Mouse (Mus musculus) adrenal gland, adult 18-20 months (tissue): ENCODE measurements around the gene Ntn5. TPM values are rescaled to one million over a fixed set of nuclear protein-coding genes. Genes with fewer than 3 reads are reported as not detected.
"Not testable (repeated sequence)": the region's sequence is repeated elsewhere in the genome, so short reads cannot be mapped to it uniquely, and the experiment has no call there.

Source experiments
- DNase-seq, 2 experiments: peaks; one replicate each; pipeline ENCODE4 v3.0.0; 2021 to 2022; ENCODE audit warnings: low spot score in 2 of 2
- long read RNA-seq, 2 experiments: library from polyadenylated mRNA; stranded (forward); transcript quantifications; one replicate each; pipeline ENCODE4 v2.0.0; 2021
- total RNA-seq, 2 experiments: library from RNA; stranded (reverse); gene quantifications; 1 replicate in 1 of 2; 2 replicates in 1 of 2; pipeline ENCODE4 v1.2.3; 2021

The Ntn5 gene
- total RNA-seq, result under 1 TPM; 0.36 to 0.61 TPM
- long read RNA-seq, experiment 1, result 0 reads
- long read RNA-seq, experiment 2, result 0 reads

GRCm38 (mm10) chr7:45683396-45684050 lies at the start of gene Ntn5:
Ntn5 (plus strand) TSS chr7:45684022.
- no peak for DNase-seq

DNA sequence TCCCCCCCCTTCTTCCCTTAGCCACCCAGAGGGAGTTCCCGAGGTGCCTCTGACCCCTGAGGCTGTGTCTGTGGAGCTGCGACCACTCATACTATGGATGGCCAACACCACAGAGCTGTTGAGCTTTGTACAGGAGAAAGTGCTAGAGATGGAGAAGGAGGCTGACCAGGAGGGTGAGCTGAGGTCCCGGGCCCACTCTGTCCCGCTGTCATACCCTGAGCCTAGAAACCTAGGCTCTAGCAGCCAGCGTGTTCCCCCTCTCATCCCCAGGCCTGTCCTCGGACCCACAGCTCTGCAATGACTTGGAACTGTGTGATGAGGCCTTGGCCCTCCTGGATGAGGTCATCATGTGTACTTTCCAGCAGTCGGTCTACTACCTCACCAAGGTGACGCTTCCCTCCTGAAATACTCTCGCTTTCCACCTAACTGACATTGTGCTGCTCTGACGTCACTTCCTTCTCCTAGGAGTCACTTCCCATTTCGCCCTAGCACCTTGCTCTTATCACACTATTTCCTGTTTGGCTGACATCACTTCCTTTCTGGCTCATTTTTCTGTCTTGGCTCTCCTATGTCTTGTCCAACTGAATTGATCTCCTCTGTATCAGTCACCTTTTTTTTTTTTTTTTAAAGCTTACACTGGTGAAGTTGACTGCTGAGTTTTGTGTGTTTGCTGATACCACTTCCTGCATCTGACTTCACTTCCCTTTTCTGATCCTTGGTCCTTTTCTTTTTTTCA lies 48.7 kb upstream of the Ntn5 start:
- DNase-seq, result no peak

DNA sequence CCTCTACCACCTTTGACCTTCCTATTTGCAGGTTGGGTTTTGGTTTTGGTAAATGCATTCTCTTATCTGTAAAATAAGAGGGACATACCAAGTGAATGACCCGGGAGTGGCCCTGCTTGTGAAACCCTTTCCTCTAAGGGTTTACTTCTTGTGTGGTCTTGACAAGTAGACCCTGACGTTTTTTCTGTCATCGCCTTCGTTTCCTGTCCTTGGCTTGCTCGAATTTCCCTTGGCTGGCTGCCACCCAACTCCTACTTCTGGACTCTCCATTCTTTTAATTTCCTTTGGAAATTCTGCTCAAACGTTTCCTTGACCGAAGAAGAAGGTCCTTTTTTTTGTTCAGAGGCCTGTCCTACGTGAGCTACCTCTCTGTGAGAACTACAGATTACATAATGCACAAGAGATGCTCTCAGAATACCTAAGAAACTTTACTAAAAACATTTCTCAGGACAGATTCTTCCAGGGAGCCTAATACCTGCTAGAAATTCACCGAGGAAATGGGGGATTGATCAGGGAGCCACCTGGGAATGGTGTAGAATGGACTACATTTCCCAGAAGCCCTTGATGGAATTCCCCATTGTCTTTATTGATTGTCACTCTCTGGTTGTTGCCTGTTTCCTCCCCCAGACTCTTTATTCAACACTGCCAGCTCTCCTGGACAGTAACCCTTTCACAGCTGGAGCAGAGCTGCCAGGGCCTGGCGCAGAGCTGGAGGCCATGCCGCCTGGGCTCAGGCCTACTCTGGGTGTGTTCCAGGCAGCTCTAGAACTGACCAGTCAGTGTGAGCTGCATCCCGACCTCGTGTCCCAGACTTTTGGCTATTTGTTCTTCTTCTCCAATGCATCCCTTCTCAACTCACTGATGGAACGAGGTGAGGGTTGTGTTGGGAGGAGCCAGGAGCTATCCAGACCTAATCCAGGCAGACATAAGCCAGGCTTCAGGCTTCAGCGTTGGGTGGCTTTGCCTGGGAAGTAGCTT lies 47.8 kb upstream of the Ntn5 start:
- DNase-seq, result no peak

GRCm38 (mm10) chr7:45637710-45638109 lies 46.1 kb upstream of the Ntn5 start:
- no peak for DNase-seq

DNA sequence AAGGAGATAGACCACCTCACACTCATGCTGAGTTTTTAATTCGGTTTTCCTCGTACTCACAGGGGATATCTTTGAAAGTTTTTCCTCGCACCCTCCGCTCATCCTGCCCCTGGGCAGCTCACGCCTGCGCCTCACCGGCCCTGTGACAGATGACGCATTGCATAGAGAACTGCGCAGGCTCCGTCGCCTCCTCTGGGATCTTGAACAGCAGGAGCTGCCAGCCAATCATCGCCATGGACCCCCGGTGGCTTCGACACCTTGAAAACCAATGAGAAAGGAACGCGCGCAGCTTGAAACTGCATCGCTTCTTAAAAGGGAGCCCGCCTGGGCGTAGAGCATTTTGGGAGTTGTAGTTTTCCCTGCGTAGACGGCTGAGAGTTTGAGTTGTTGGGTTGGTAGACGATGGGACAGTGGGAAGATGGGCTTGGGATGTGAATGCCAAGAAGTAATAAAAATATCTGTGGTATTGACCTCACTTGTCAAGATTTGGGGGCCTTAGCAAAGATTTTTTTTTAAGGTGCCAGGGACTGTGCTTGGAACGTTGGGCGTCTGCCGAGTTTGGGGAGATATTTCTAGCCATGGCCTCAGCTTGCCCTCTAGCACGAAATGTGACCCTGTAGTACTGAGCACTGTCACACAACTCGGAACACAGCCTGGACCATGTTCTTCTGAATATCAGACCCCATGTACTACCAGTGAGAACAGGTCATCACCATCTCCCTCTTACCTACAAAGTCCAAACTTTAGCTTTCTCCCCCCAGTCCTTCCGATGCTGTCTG lies 45.0 kb upstream of the Ntn5 start:
- DNase-seq, result peak; percentile 74 to 77

DNA sequence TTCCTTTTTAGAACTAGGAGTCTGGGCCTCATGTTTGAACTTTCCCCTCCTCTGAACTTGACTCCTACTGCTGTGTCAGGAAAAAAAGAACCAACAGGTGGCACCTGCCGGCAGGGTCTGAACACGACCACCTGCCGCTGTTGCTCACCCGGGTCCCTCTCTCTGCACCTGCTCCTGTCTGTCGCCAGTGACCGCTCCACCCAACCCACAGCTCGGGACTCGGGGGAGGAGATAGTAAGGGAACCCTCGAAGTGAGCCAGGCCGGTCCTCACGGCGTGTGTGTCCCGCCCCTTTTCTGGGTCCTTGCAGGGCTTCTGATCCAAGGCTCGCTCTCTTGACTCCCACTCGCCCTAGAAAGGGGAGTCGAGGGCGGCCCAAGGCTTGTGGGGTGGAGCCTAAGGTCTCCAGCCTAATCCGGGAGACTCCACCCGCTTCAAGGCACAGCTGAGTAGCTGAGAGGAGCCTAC lies 44.2 kb upstream of the Ntn5 start, which contains the start of gene Mamstr:
Gene Mamstr, plus strand, starts transcription at position 417 of the 467 bp plus-strand sequence.
- no peak for DNase-seq

DNA sequence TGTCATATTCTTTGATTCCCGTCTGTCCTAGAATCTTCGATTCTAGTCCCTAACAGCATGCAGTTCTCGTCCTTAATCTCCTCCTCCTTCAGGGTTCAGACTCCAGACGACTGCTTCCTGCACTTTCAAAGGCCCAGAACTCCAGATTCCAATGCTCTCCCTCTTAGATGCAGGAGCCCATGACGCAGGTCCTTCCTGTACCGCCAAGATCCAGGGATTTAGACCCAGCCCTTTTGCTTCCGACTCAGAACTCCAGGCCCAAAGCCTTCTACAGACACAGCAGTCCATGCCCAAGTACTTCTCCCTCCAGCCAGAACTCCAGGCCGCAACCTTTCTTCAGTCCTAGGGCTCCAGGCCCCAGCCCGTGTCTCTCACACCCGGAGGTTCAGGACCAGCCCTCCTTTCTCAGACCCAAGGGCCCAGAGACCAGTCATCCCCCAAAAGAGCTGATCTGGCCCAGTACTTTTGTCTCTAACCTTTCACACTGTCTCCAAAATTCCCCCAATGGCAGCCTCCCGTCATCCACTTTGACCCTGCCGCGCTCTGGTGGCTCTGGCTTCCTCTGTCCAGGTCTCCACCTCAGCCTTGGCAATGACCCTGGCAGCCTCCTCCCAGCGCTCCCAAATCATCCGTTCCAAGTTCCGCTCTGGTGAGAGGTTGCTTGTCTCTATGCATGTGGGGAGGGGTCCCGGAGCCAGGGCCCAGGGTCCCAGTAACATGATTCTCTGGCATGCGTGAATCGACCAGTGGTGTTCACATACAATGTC lies 43.4 kb upstream of the Ntn5 start:
- DNase-seq, result no peak

DNA sequence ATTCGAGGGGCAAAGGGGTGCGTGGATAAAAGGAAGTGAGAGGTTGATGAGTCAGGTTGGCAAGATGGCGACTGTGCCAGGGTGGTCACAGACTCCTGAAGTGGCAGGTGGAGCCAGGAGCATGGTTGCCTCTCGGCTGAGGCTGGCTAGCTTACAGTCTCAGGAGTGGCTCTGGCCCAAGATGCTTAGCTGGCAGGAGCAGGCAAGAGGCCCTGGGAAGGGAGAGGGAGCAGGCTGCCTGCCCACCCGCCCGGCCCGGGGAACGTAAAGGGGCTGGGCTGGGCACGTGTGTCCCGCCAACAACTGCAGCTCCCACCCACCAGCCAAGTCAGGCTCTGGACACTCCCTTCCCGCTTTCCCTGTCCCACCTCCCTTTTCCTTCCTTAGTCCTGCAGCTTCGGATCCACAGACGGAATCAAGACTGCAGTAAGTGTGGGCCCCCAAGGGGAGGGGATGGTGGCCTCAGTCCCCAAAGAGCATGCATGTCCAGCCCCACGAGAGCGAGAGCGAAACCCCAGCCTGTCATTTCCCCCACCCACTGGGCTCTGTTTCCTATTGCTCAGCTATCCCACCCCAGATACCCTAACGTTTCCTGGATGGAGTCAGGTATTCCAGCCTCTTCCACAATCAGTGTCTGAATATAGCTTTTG lies 42.3 kb upstream of the Ntn5 start:
- DNase-seq, result no peak

GRCm38 (mm10) chr7:45642083-45642482 lies 41.7 kb upstream of the Ntn5 start:
- no peak for DNase-seq

GRCm38 (mm10) chr7:45642503-45643255 lies 41.1 kb upstream of the Ntn5 start:
- no peak for DNase-seq

- DNase-seq, result peak; percentile 76 to 83
Observed at GRCm38 (mm10) chr7:45643441-45644178, 40.2 kb upstream of the Ntn5 start.

GRCm38 (mm10) chr7:45644183-45644582 lies 39.6 kb upstream of the Ntn5 start:
- DNase-seq, result no peak

GRCm38 (mm10) chr7:45644872-45645590 lies 38.8 kb upstream of the Ntn5 start:
- no peak for DNase-seq

GRCm38 (mm10) chr7:45645591-45645971 lies 38.2 kb upstream of the Ntn5 start:
- DNase-seq, result no peak

GRCm38 (mm10) chr7:45646671-45647070 lies 37.2 kb upstream of the Ntn5 start:
- DNase-seq, result no peak

DNA sequence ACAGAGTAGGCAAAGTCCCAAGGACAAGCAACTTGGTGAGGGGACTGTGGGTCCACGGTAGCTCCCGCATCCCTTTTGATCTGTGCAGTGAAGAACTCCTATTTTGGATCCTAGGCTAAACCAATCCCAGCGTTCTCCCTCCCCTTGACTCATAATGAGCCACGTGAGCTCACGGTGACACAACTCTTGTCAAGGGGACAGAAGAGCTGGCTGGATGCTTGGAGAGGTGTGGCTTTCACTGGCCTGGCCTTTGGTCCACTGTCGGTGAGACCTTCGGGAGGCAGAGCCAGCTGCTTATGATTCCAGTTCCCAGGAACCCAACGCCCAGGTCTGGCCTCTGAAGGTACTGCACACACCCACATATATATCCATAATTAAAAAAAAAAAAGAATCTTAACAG lies 34.5 kb upstream of the Ntn5 start:
- DNase-seq, result no peak

- DNase-seq, result not testable (repeated sequence)
Observed at GRCm38 (mm10) chr7:45650484-45650883, 33.3 kb upstream of the Ntn5 start.
